Mouse (Mus musculus): ENCODE measurements at regions not wholly inside any gene's neighbourhood (a gene's known extent, or its start where the extent isn't known, plus 50 kb on each side); places are given as distances from the start of the nearest gene placed in this dataset.

DNA sequence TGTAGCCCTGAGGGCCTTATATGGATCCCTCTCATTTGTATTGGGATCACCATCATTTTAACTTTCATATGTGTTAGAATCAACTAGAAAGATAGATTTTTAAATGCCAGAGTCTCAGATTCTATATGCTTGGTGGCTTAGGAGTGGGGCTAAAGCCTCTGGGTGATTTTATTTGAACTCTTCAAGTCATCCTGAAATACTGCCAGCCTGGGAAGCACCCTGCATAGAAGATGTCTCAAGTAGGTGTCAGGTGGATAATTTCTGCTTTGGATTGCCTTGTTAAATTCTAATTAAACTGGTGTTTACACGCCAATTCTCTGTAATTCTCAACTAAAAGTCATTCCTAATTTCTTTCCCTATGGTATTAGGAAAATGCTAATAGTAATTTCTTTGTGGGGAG, 4154.0 kb downstream of the 9330182O14Rik start:
- intact Hi-C loops (cut with DNase I): no loop called here
- DNase-seq (ENCODE audit: low spot score): no peak

DNA sequence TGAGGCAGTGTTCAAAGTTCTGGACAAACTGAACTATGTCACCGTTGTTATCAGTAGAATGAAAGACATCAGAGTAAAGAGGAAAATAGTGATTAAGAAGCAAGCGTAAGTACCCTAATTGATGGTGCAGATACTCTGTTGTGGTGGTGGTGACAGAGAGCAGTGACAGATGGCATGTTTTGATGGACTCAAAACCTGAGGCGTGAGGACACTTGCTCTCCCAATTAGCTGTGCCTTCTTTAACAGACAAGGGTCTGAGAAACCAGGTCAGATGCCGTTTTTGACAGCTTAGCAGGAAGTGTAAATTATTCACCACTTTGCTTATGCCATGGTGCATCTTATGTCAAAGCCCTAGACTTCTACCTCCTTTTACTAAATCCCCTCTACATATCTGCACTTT, 4154.5 kb downstream of the 9330182O14Rik start:
- intact Hi-C loops (cut with DNase I): no loop called here
- no peak for DNase-seq (ENCODE audit: low spot score)

DNA sequence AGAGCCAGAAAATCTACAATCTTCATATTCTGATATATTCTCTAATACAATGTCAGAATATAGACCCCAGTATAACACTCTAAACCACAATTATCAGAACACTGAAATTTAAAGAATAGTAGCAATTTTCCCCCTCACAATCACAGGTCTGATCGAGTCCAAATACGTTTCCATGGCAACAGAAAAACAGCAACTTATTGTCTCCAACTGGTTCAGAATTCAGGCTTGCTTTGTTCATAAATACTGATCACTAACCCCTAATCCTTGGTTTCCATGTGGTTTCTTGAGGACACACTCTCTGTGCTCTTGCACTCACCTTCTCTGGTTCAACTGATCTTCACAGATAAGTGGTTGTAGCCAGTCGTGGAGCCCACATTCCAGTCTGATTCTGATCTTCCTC, 4167.3 kb downstream of the 9330182O14Rik start:
- intact Hi-C loops (cut with DNase I): loop anchor here (10.0 kb wide), 1 partner anchor 193 kb away; no protein-coding TSS in a partner anchor
- no peak for DNase-seq (ENCODE audit: low spot score)

DNA sequence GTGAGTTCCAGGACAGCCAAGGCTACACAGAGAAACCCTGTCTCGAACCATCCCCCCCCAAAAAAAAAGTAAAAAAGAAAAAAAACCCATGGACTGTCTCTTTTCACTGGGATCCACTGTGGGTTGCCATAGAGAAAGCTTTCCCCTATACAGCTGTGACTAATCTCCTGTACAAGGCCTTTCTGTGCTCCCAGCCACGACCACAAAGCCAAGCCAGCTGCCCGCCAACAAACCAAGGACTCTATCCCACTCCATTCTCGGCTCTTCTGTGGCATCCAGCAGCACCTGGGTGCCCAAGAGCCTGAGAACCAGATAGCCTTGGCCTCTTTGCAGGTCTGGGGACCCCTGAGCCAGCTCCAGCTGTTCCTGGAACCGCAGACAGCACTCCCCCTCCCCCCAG, 4176.7 kb downstream of the 9330182O14Rik start:
- intact Hi-C loops (cut with DNase I): no loop called here
- DNase-seq (ENCODE audit: low spot score): no peak

DNA sequence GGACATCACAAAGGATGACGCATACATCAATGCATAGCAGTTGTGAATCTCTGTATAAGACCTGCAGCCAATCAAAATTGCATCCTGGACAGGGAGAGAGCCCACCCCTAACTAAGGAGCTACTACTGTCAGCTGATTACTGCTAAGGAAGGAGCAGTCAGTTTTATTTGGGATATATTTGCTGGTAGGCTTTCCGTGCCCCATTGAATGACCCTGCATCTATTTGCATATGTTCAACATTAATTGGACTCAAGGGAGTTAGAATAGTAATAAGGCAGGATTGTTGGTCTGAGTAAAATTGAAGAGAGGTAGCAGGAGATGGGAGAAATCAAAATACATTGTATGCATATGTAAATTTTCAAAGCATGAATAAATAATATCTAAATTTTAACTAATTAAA, 4179.1 kb downstream of the 9330182O14Rik start:
- DNase-seq (ENCODE audit: low spot score): no peak
- intact Hi-C loops (cut with DNase I): no loop called here

All from heart, postnatal 25 days (tissue).